Mouse (Mus musculus) thymus, adult 2 months (tissue): ENCODE measurements around the gene Abcc1. TPM values are rescaled to one million over a fixed set of nuclear protein-coding genes. Genes with fewer than 3 reads are reported as not detected.

Experiments
- DNase-seq: peaks from one replicate; pipeline ENCODE4 v3.0.0; 2021
- H3K27ac ChIP-seq: fragments of 200-500 bp; 2 replicates; pipeline ENCODE4 v1.5.1; 2012; ENCODE audit warnings: low read length, control low read depth; ENCODE audit not compliant: control insufficient read depth, insufficient read depth
- H3K27me3 ChIP-seq: fragments of 200-500 bp; 2 replicates; pipeline ENCODE4 v1.6.1; 2012; ENCODE audit warnings: mild to moderate bottlenecking, low read length, moderate library complexity, mixed read lengths; ENCODE audit not compliant: control insufficient read depth, insufficient read depth
- H3K36me3 ChIP-seq: fragments of 200-500 bp; 2 replicates; pipeline ENCODE4 v1.6.1; 2012; ENCODE audit warnings: mild to moderate bottlenecking, low read length, moderate library complexity; ENCODE audit not compliant: control insufficient read depth, insufficient read depth
- H3K4me1 ChIP-seq: fragments of 200-500 bp; replicated peaks from 2 replicates; pipeline ENCODE4 v1.6.1; 2012; ENCODE audit warnings: low read length; ENCODE audit not compliant: control insufficient read depth, insufficient read depth
- H3K4me3 ChIP-seq: fragments of 200-500 bp; 2 replicates; pipeline ENCODE4 v1.5.1; 2012; ENCODE audit warnings: mild to moderate bottlenecking, low read length, control low read depth, moderate library complexity; ENCODE audit not compliant: control insufficient read depth, insufficient read depth
- CTCF ChIP-seq: fragments of 200-500 bp; IDR thresholded peaks from 2 replicates; pipeline ENCODE4 v1.5.1; 2012; ENCODE audit warnings: mild to moderate bottlenecking, control low read depth, low read length, moderate library complexity, borderline replicate concordance; ENCODE audit not compliant: control insufficient read depth, poor library complexity, insufficient read depth; ENCODE audit errors: extremely low read depth
- POLR2A ChIP-seq: fragments of 200-500 bp; IDR thresholded peaks from 2 replicates; pipeline ENCODE4 v1.6.1; 2012; ENCODE audit warnings: mild to moderate bottlenecking, low read length, control low read depth, moderate library complexity; ENCODE audit not compliant: control insufficient read depth, poor library complexity, insufficient read depth; ENCODE audit errors: extremely low read depth
- WGBS: fragments of 180-500 bp; shearing (Covaris S2); methylation state at CpG from one replicate; pipeline ENCODE4 v1.1.7; 2018; 5-methylcytosine and 5-hydroxymethylcytosine counted together
- polyA plus RNA-seq: library from polyadenylated mRNA; depleted of rRNA; stranded (reverse); fragments of >200 nt; gene quantifications from 2 replicates; pipeline ENCODE4 v1.2.3, GENCODE M21; 2012

Abcc1 gene
- polyA plus RNA-seq, 1 experiment: 29.7 TPM

GRCm38 (mm10) chr16:14362099-14362820, 902 bp downstream of the Abcc1 start:
- no peak overlapping the region for H3K4me3 ChIP-seq
- H3K4me1 ChIP-seq: peaks cover 7% of the 10 kb centered on the region
- TF ChIP-seq POLR2A (no peak), CTCF (no peak)
- DNase-seq: no peak
- WGBS: 37% methylated on average over 7 of the region's 7 CpGs
- H3K27ac ChIP-seq: no peak overlapping the region
- H3K36me3 ChIP-seq: no peaks in the 10 kb centered on the region
- no peaks in the 10 kb centered on the region for H3K27me3 ChIP-seq

GRCm38 (mm10) chr16:14363496-14363895, 2.1 kb downstream of the Abcc1 start:
- TF ChIP-seq CTCF: no peak
- 92% methylated on average over 3 of the region's 3 CpGs for WGBS
- no peak overlapping the region for H3K27ac ChIP-seq
- no peaks in the 10 kb centered on the region for H3K36me3 ChIP-seq
- no peak overlapping the region for H3K4me3 ChIP-seq
- H3K27me3 ChIP-seq: no peaks in the 10 kb centered on the region
- no peak for DNase-seq
- H3K4me1 ChIP-seq: peaks cover 7% of the 10 kb centered on the region

- TF ChIP-seq CTCF (no peak), POLR2A (no peak)
- Histone ChIP-seq H3K4me3 (no peak overlapping the region), H3K27ac (no peak overlapping the region), H3K36me3 (no peaks in the 10 kb centered on the region), H3K27me3 (no peaks in the 10 kb centered on the region), H3K4me1 (peaks cover 7% of the 10 kb centered on the region)
- no peak for DNase-seq
- WGBS: 66% methylated on average over 6 of the region's 6 CpGs
Observed at GRCm38 (mm10) chr16:14364066-14364465, 2.7 kb downstream of the Abcc1 start.

- TF ChIP-seq POLR2A (no peak), CTCF (no peak)
- Histone ChIP-seq H3K4me3 (no peak overlapping the region), H3K27me3 (no peaks in the 10 kb centered on the region), H3K27ac (no peak overlapping the region), H3K36me3 (no peaks in the 10 kb centered on the region), H3K4me1 (peaks cover 7% of the 10 kb centered on the region)
- DNase-seq: no peak
- 54% methylated on average over 4 of the region's 4 CpGs for whole genome bisulfite sequencing
Observed at GRCm38 (mm10) chr16:14365457-14365856, 4.1 kb downstream of the Abcc1 start.

GRCm38 (mm10) chr16:14366017-14366416, 4.7 kb downstream of the Abcc1 start:
- Histone ChIP-seq H3K4me3 (no peak overlapping the region), H3K36me3 (no peaks in the 10 kb centered on the region), H3K4me1 (peaks cover 4% of the 10 kb centered on the region), H3K27ac (no peak overlapping the region), H3K27me3 (no peaks in the 10 kb centered on the region)
- TF ChIP-seq CTCF (no peak), POLR2A (no peak)
- 94% methylated on average over 1 of the region's 1 CpGs for WGBS
- DNase-seq: no peak

- Histone ChIP-seq H3K27ac (no peak overlapping the region), H3K36me3 (no peaks in the 10 kb centered on the region), H3K4me3 (no peak overlapping the region), H3K4me1 (no peaks in the 10 kb centered on the region), H3K27me3 (no peaks in the 10 kb centered on the region)
- 97% methylated on average over 1 of the region's 1 CpGs for whole genome bisulfite sequencing
- TF ChIP-seq POLR2A: no peak
- no peak for DNase-seq
Observed at GRCm38 (mm10) chr16:14371367-14371766, 10.0 kb downstream of the Abcc1 start.

- Histone ChIP-seq H3K27ac (no peak overlapping the region), H3K27me3 (no peaks in the 10 kb centered on the region), H3K4me1 (no peaks in the 10 kb centered on the region), H3K4me3 (no peak overlapping the region), H3K36me3 (no peaks in the 10 kb centered on the region)
- 46% methylated on average over 1 of the region's 1 CpGs for WGBS
- TF ChIP-seq CTCF (no peak), POLR2A (no peak)
- no peak for DNase-seq
Observed at GRCm38 (mm10) chr16:14372382-14372781, 11.0 kb downstream of the Abcc1 start.
